Mouse (Mus musculus): Measurements from ENCODE around the gene Capg.

Capg gene

GRCm38 (mm10) chr6:72571826-72572225 lies 27.6 kb downstream of the Capg start:
- DNase-seq = no peak

- DNase-seq = no peak
These were observed 31.9 kb downstream of the Capg start for GRCm38 (mm10) chr6:72576041-72576440.

GRCm38 (mm10) chr6:72581625-72582382 lies 37.6 kb downstream of the Capg start:
- no peak for DNase-seq

- DNase-seq = no peak
These were observed 39.1 kb downstream of the Capg start for GRCm38 (mm10) chr6:72583211-72583839.

GRCm38 (mm10) chr6:72584154-72584553 lies 40.0 kb downstream of the Capg start:
- no peak for DNase-seq

GRCm38 (mm10) chr6:72586701-72587100 lies 42.5 kb downstream of the Capg start:
- no peak for DNase-seq

- no peak for DNase-seq
These were observed 44.1 kb downstream of the Capg start for GRCm38 (mm10) chr6:72588307-72588706.

GRCm38 (mm10) chr6:72590111-72590510 lies 45.9 kb downstream of the Capg start:
- no peak for DNase-seq

GRCm38 (mm10) chr6:72593011-72593803 lies 49.0 kb downstream of the Capg start:
- no peak for DNase-seq

GRCm38 (mm10) chr6:72593914-72594313 lies 49.7 kb downstream of the Capg start:
- no peak for DNase-seq

GRCm38 (mm10) chr6:72597083-72597874 lies 53.1 kb downstream of the Capg start:
- no peak for DNase-seq

- peak; percentile 70 to 81 for DNase-seq
These were observed 54.0 kb downstream of the Capg start, which contains the start of the genes Elmod3 and Retsat for GRCm38 (mm10) chr6:72597956-72598753. TSS of gene Elmod3 (minus strand) at chr6:72598413. TSS of gene Retsat (plus strand) at chr6:72598475.

- peak in 1 of 2 experiments; percentile 28 for DNase-seq
These were observed 54.8 kb downstream of the Capg start for GRCm38 (mm10) chr6:72598791-72599557.

GRCm38 (mm10) chr6:72600216-72600615 lies 56.0 kb downstream of the Capg start:
- no peak for DNase-seq

GRCm38 (mm10) chr6:72600771-72601170 lies 56.6 kb downstream of the Capg start:
- no peak for DNase-seq

- peak; percentile 76 to 82 for DNase-seq
These were observed 57.5 kb downstream of the Capg start for GRCm38 (mm10) chr6:72601732-72602131.

GRCm38 (mm10) chr6:72604066-72604465 lies 59.9 kb downstream of the Capg start:
- DNase-seq = no peak

GRCm38 (mm10) chr6:72607060-72607459 lies 62.9 kb downstream of the Capg start:
- no peak for DNase-seq

- no peak for DNase-seq
These were observed 63.5 kb downstream of the Capg start for GRCm38 (mm10) chr6:72607676-72608075.

- no peak for DNase-seq
These were observed 64.5 kb downstream of the Capg start for GRCm38 (mm10) chr6:72608662-72609184.

- DNase-seq = no peak
These were observed 66.1 kb downstream of the Capg start for GRCm38 (mm10) chr6:72610261-72610660.
